Mouse (Mus musculus): ENCODE data around the gene Lce1m. TPM values are rescaled to one million over a fixed set of nuclear protein-coding genes. Genes with fewer than 3 reads are reported as not detected.
"Not testable (repeated sequence)": the region's sequence is repeated elsewhere in the genome, so short reads cannot be mapped to it uniquely, and the experiment has no call there.

Lce1m gene
- not detected in 2 replicates for polyA plus RNA-seq (2015; fragmentation: Nextera tagmentation; extraction: Ambion mirVana)

GRCm38 (mm10) chr3:93018960-93019359 is at the start of gene Lce1m:
Lce1m (minus strand) TSS chr3:93019060.
- no peaks in the 10 kb centered on the region for H3K36me3 ChIP-seq
- no peak within 1 kb of the TSS for H3K27ac ChIP-seq
- peaks cover 6% of the 10 kb centered on the region for H3K4me1 ChIP-seq (replicated peaks)
- H3K27me3 ChIP-seq, result no peaks in the 10 kb centered on the region
- no peak within 1 kb of the TSS for H3K9ac ChIP-seq
- no peak within 1 kb of the TSS for H3K4me3 ChIP-seq
- no peak for ATAC-seq (ENCODE audit: low FRiP score)
- H3K9me3 ChIP-seq, result no peaks in the 10 kb centered on the region
- no peak within 1 kb of the TSS for H3K4me2 ChIP-seq
- 99% methylated on average over 2 of the region's 2 CpGs for WGBS

DNA sequence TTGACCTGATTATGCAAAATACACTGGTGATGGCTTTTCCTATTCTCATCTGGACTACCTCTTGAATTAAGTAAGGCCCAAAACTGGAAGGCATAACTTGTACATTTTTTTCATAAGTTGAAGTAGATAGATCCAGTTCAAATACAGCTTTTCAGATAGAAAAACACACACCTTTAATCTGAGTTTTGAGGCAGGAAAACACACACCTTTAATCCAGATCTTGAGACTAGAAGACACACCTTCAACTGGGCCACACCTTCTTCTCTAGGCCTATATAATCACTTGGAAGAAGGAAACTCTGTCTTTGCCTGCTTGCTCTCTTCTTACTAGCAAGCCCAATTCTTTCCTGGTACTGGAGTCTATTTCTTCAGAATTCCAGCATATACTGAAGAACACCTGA is 49.7 kb upstream of the Lce1m start, which contains the start of gene Gm4858:
Gm4858 (plus strand) TSS at position 301 of the 400 bp plus-strand sequence.
- not testable (repeated sequence) for H3K27ac ChIP-seq; H3K27me3 ChIP-seq; ATAC-seq (ENCODE audit: low FRiP score); H3K36me3 ChIP-seq; H3K9ac ChIP-seq; H3K4me2 ChIP-seq; H3K9me3 ChIP-seq; H3K4me1 ChIP-seq (replicated peaks); H3K4me3 ChIP-seq

GRCm38 (mm10) chr3:93052826-93053474 is 34.1 kb upstream of the Lce1m start:
- 52% methylated on average over 10 of the region's 10 CpGs for WGBS
- no peak for ATAC-seq (ENCODE audit: low FRiP score)

DNA sequence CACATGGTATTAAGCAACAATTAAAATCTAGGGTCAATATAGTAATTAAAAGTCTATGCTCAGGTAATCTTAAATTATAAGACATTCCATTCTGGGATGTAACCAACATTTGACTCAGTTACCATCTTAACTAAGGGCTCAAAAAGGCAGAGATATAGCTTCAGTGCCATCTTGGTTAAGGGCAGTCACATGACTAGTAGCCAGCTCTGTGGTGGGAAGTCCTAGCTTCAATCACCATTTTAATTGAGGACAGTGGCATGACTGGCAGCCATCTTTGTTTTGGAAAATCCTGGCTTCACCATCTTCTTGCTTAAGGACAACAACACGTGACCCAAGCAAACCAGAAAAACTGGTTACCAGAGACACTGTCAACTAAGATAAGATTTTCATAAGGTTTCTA is 31.3 kb upstream of the Lce1m start:
- no peaks in the 10 kb centered on the region for H3K36me3 ChIP-seq
- ATAC-seq (ENCODE audit: low FRiP score), result no peak
- no peaks in the 10 kb centered on the region for H3K27me3 ChIP-seq
- no peak overlapping the region for H3K4me2 ChIP-seq
- no peak overlapping the region for H3K9ac ChIP-seq
- no peak overlapping the region for H3K27ac ChIP-seq
- no peak overlapping the region for H3K4me3 ChIP-seq
- H3K4me1 ChIP-seq (replicated peaks), result no peaks in the 10 kb centered on the region
- 91% methylated on average over 1 of the region's 1 CpGs for WGBS
- no peaks in the 10 kb centered on the region for H3K9me3 ChIP-seq

More at GRCm38 (mm10) chr3:93052826-93053474, 34.1 kb upstream of the Lce1m start:
- Histone ChIP-seq H3K27ac (no peak overlapping the region), H3K9me3 (no peaks in the 10 kb centered on the region), H3K36me3 (no peaks in the 10 kb centered on the region), H3K4me2 (no peak overlapping the region), H3K27me3 (no peaks in the 10 kb centered on the region), H3K4me3 (no peak overlapping the region), H3K4me1 (replicated peaks) (no peaks in the 10 kb centered on the region), H3K9ac (no peak overlapping the region)

- H3K27me3 ChIP-seq, result no peaks in the 10 kb centered on the region
- no peak overlapping the region for H3K4me2 ChIP-seq
- H3K27ac ChIP-seq, result no peak overlapping the region
- H3K36me3 ChIP-seq, result no peaks in the 10 kb centered on the region
- peak; percentile 93 for ATAC-seq (ENCODE audit: low FRiP score)
- H3K9ac ChIP-seq, result no peak overlapping the region
- 64% methylated on average over 5 of the region's 5 CpGs for WGBS
- H3K4me1 ChIP-seq (replicated peaks), result no peaks in the 10 kb centered on the region
- no peaks in the 10 kb centered on the region for H3K9me3 ChIP-seq
- no peak overlapping the region for H3K4me3 ChIP-seq
These were observed 12.6 kb upstream of the Lce1m start for GRCm38 (mm10) chr3:93031450-93031849.

DNA sequence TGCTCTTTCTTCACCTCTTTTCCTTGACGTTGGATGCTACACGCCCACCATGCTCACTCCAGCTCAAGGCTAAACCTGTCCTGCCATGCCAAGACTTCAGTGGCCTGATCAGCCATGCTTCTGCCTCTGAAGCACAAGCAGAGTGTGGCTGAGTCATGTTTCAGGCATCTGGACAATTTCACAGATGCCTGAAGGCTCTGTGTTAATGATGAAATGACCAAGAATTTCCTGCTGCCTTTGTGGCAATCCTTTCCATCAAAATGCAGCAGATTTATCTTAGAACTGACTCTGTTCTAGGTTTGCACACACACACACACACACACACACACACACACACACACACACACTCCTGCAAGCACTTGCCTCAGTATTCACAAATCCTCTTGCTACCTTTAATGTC is 6.6 kb upstream of the Lce1m start:
- no peaks in the 10 kb centered on the region for H3K4me1 ChIP-seq (replicated peaks)
- H3K4me2 ChIP-seq, result no peak overlapping the region
- H3K27me3 ChIP-seq, result no peaks in the 10 kb centered on the region
- H3K9me3 ChIP-seq, result no peaks in the 10 kb centered on the region
- H3K4me3 ChIP-seq, result no peak overlapping the region
- H3K36me3 ChIP-seq, result no peaks in the 10 kb centered on the region
- no peak overlapping the region for H3K9ac ChIP-seq
- 88% methylated on average over 2 of the region's 2 CpGs for WGBS
- no peak overlapping the region for H3K27ac ChIP-seq
- no peak for ATAC-seq (ENCODE audit: low FRiP score)

DNA sequence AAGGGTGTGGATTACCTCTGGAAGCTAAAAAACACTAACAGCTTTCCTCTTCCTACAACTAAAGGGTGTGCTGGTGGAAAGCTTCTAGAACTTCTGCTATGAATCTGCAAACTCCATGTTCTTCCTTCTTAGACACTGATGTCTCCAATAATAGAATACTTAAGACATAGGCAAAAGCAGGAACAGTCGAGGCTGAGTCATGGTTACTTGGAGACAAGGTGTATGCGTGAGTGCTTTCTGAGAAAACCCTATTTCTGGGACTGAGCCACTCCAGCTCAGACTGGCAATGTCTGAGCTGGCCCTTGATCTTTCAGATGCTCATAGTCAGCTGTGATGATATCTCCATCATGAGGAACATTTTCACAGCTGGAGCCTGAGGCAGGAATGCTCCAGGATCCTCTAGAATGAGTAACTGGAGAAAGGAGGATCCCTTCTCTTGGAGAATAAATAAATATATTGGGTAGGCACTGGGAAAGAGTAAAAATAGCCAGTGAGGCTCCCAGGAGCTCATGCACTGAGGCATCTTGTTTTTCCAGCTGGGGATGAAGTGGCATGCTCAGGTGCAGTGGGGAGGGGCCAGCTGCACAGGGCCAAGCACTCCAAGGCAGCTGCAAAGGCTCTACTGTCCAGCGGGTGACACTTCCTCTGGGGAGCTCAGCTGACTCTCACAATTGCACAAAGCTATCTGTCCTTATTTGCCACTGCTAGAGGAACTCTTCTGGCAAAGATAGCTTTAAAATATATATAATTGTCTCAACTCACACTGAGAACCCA is 4.7 kb upstream of the Lce1m start:
- no peak overlapping the region for H3K4me2 ChIP-seq
- H3K36me3 ChIP-seq, result no peaks in the 10 kb centered on the region
- 87% methylated on average over 3 of the region's 3 CpGs for WGBS
- no peak overlapping the region for H3K27ac ChIP-seq
- no peaks in the 10 kb centered on the region for H3K27me3 ChIP-seq
- ATAC-seq (ENCODE audit: low FRiP score), result no peak
- H3K4me1 ChIP-seq (replicated peaks), result no peaks in the 10 kb centered on the region
- H3K9ac ChIP-seq, result no peak overlapping the region
- H3K4me3 ChIP-seq, result no peak overlapping the region
- no peaks in the 10 kb centered on the region for H3K9me3 ChIP-seq

DNA sequence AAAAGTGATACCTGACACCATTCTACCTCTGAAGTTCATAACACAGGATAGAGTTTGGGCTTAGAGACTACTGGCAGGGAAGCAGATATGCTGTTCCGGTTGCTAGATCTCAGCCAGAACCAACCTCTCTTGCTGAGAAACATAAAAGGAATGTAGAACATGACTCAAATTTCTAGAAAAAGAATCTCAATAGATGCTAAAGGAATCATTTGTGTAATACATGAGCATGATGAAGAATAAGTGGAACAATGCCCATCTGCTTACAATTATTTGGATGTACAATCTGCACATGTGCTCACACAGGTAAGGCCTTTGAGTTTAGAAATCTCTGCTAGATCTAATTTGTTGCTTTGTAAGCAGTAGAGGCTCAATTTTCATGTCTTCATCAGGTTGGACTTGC is 2.3 kb upstream of the Lce1m start:
- Histone ChIP-seq H3K9me3 (no peaks in the 10 kb centered on the region), H3K9ac (no peak overlapping the region), H3K27ac (no peak overlapping the region), H3K4me2 (no peak overlapping the region), H3K4me1 (replicated peaks) (no peaks in the 10 kb centered on the region), H3K36me3 (no peaks in the 10 kb centered on the region), H3K4me3 (no peak overlapping the region), H3K27me3 (no peaks in the 10 kb centered on the region)
- WGBS, result 91% methylated on average over 1 of the region's 1 CpGs
- no peak for ATAC-seq (ENCODE audit: low FRiP score)

DNA sequence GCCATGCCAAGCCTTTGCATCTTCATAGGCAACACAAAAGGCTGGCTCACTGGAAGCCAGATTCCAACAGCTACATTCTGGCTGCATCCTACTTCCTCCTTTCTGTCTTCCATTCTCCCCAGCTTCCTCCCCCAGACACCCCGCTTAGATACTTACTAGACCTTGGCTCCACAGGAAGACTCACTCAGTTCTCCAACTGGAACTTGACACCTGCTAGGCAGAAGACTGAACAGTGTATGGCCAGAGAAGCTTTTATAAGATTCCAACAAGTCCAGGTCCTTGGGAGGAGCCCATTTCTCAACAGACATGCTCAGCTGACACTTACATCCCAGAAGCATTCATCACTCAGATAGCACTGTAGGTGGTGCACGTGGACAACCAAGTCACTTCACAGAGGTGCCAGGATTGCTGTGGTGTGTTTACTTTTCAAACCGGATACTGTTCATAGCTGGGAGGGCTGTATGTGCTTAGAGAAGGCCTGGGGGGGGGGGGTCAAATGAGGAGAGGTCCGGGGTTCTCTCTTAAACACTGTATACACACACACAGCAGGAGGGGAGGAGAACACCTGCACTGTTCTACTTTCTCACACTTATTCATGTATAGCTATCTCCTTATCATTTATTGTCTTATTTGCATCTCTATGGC is 3.3 kb downstream of the Lce1m start, which contains the start of gene Crct1:
Crct1 (minus strand) TSS at position 228 of the 645 bp plus-strand sequence.
- ATAC-seq (ENCODE audit: low FRiP score), result peak; percentile 33; the same call in 1 of the 2 replicates
- Histone ChIP-seq H3K4me1 (replicated peaks) (peaks cover 6% of the 10 kb centered on the region), H3K27ac (peak within 1 kb of the TSS; percentile 60), H3K9ac (peak within 1 kb of the TSS; percentile 72), H3K4me3 (peak within 1 kb of the TSS; percentile 53), H3K36me3 (no peaks in the 10 kb centered on the region), H3K9me3 (no peaks in the 10 kb centered on the region), H3K27me3 (no peaks in the 10 kb centered on the region), H3K4me2 (peak within 1 kb of the TSS; percentile 88)
- 32% methylated on average over 4 of the region's 4 CpGs for WGBS

- WGBS, result 29% methylated on average over 5 of the region's 5 CpGs
- no peak for ATAC-seq (ENCODE audit: low FRiP score)
- Histone ChIP-seq H3K4me2 (peak overlapping the region; percentile 88), H3K4me3 (peak overlapping the region; percentile 53), H3K4me1 (replicated peaks) (peaks cover 6% of the 10 kb centered on the region), H3K27ac (no peak overlapping the region), H3K9me3 (no peaks in the 10 kb centered on the region), H3K27me3 (no peaks in the 10 kb centered on the region), H3K9ac (peak overlapping the region; percentile 72), H3K36me3 (no peaks in the 10 kb centered on the region)
These were observed 4.0 kb downstream of the Lce1m start for GRCm38 (mm10) chr3:93014871-93015270.

DNA sequence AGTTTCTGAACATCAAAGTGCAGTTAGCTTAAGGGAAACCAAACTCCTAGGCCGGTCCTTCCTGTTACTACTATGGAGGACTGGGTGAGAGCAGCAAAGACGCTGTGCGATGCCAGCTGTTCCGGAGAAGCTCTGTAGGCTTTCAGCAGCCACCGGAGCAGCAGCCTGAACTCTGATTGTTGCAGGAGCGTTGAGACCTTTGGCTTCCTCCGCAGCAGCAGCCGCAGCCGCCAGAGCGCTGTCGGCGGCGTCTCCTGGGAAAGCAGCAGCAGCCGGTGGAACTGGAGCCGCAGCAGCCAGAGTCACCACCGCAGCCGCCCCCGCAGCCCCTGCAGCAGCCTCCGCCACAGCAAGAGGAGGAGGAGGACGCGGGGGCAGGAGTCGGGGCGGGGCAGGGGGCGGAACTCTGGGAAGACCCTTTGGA is 4.5 kb downstream of the Lce1m start:
- Histone ChIP-seq H3K27ac (peak overlapping the region; percentile 60), H3K36me3 (no peaks in the 10 kb centered on the region), H3K4me1 (replicated peaks) (peaks cover 6% of the 10 kb centered on the region), H3K4me2 (peak overlapping the region; percentile 88), H3K9me3 (no peaks in the 10 kb centered on the region), H3K27me3 (no peaks in the 10 kb centered on the region), H3K4me3 (peak overlapping the region; percentile 53), H3K9ac (peak overlapping the region; percentile 72)
- WGBS, result under 1% methylated on average over 24 of the region's 24 CpGs
- peak; percentile 88 for ATAC-seq (ENCODE audit: low FRiP score)

GRCm38 (mm10) chr3:93002843-93003242 is 16.0 kb downstream of the Lce1m start:
- ATAC-seq (ENCODE audit: low FRiP score), result 0 out of 2 replicates have a peak, but pooled peaks have one; percentile 34
- Histone ChIP-seq H3K4me2 (no peak overlapping the region), H3K27ac (no peak overlapping the region), H3K9me3 (no peaks in the 10 kb centered on the region), H3K9ac (no peak overlapping the region), H3K4me3 (no peak overlapping the region), H3K4me1 (replicated peaks) (0 out of 2 replicates have a peak, but pooled peaks cover 3% of the 10 kb centered on the region), H3K36me3 (no peaks in the 10 kb centered on the region), H3K27me3 (no peaks in the 10 kb centered on the region)
- WGBS, result 59% methylated on average over 4 of the region's 4 CpGs
